Mouse (Mus musculus) CH12.LX (cell line): Measurements from ENCODE around the gene Med8. TPM values are rescaled to one million over a fixed set of nuclear protein-coding genes. Genes with fewer than 3 reads are reported as not detected.
A peak's percentile ranks its signal among the peaks of the same experiment; 100 is the strongest.

Experiments
- DNase-seq: peaks from one replicate; pipeline ENCODE4 v3.0.0-alpha.2; 2013; ENCODE audit errors: extremely low read depth
- H3K27ac ChIP-seq: 2 replicates; pipeline ENCODE4 v1.5.1; 2012; ENCODE audit warnings: low read depth, mild to moderate bottlenecking, control low read depth, moderate library complexity; ENCODE audit not compliant: insufficient read depth
- H3K27me3 ChIP-seq: replicated peaks from 2 replicates; pipeline ENCODE3; 2012; ENCODE audit warnings: inconsistent platforms
- H3K36me3 ChIP-seq, 2 experiments: replicated peaks in 1 of 2; 2 replicates each; pipeline versions ENCODE3 to v1.6.1; 2012; ENCODE audit warnings: inconsistent platforms in 1 of 2, low read length in 1 of 2, mild to moderate bottlenecking in 1 of 2, mixed read lengths in 1 of 2, moderate library complexity in 1 of 2; ENCODE audit not compliant: control insufficient read depth in 1 of 2, insufficient read depth in 1 of 2
- H3K4me1 ChIP-seq, 2 experiments: 2 replicates each; pipeline ENCODE4 v1.6.1; 2012; ENCODE audit warnings: inconsistent platforms in 1 of 2, moderate library complexity in 1 of 2; ENCODE audit not compliant: insufficient read depth in 2 of 2, control insufficient read depth in 1 of 2
- H3K4me2 ChIP-seq: 2 replicates; pipeline ENCODE4 v1.6.1; 2012; ENCODE audit warnings: low read depth, mild to moderate bottlenecking, control low read depth; ENCODE audit not compliant: poor library complexity, insufficient read depth, severe bottlenecking
- H3K4me3 ChIP-seq, 3 experiments: fragments of 150-350 bp in 1 of 3; sonication (generic) in 1 of 3; replicated peaks in 1 of 3; 2 replicates each; pipeline versions ENCODE3 to v1.5.1; 2011 to 2012; ENCODE audit warnings: low read depth in 2 of 3, low read length in 2 of 3, mild to moderate bottlenecking in 2 of 3, moderate library complexity in 2 of 3, control low read depth in 1 of 3, improper control_type of control experiment in 1 of 3, inconsistent platforms in 1 of 3, mixed read lengths in 1 of 3; ENCODE audit not compliant: poor library complexity in 1 of 3
- H3K79me2 ChIP-seq: replicated peaks from 2 replicates; pipeline ENCODE4 v1.6.1; 2012; ENCODE audit warnings: mild to moderate bottlenecking, moderate library complexity; ENCODE audit not compliant: control insufficient read depth, poor library complexity, insufficient read depth, severe bottlenecking; ENCODE audit errors: extremely low read depth
- H3K9ac ChIP-seq: 2 replicates; pipeline ENCODE4 v1.6.1; 2012; ENCODE audit warnings: low read depth, mild to moderate bottlenecking, control low read depth, moderate library complexity; ENCODE audit not compliant: insufficient read depth
- H3K9me3 ChIP-seq: replicated peaks from 2 replicates; pipeline ENCODE3; 2012; ENCODE audit warnings: low read length, inconsistent platforms, mixed read lengths
- BHLHE40 ChIP-seq: IDR thresholded peaks from 2 replicates; pipeline ENCODE4 v1.6.1; 2011; ENCODE audit warnings: mild to moderate bottlenecking, low read depth, low read length, improper control_type of control experiment
- CHD1 ChIP-seq: IDR thresholded peaks from 2 replicates; pipeline ENCODE4 v1.6.1; 2012; ENCODE audit warnings: low read depth, low read length, improper control_type of control experiment, inconsistent platforms
- CHD2 ChIP-seq: IDR thresholded peaks from 2 replicates; pipeline ENCODE4 v1.6.1; 2011; ENCODE audit warnings: low read length, improper control_type of control experiment
- E2F4 ChIP-seq: IDR thresholded peaks from 2 replicates; pipeline ENCODE4 v1.6.1; 2011; ENCODE audit warnings: low read depth, low read length, improper control_type of control experiment; ENCODE audit not compliant: insufficient replicate concordance
- ELF1 ChIP-seq: IDR thresholded peaks from 2 replicates; pipeline ENCODE4 v1.6.1; 2014; ENCODE audit warnings: low read depth, mild to moderate bottlenecking, inconsistent platforms, low read length, improper control_type of control experiment
- ETS1 ChIP-seq: conservative IDR thresholded peaks from 2 replicates; pipeline ENCODE4 v1.6.1; 2012; ENCODE audit warnings: low read depth, mild to moderate bottlenecking, inconsistent platforms, low read length, improper control_type of control experiment, moderate library complexity
- HCFC1 ChIP-seq: IDR thresholded peaks from 2 replicates; pipeline ENCODE4 v1.6.1; 2012; ENCODE audit warnings: low read depth, mild to moderate bottlenecking, inconsistent platforms, low read length, improper control_type of control experiment
- IRF4 ChIP-seq: IDR thresholded peaks from 2 replicates; pipeline ENCODE4 v1.6.1; 2014; ENCODE audit warnings: low read depth, mild to moderate bottlenecking, inconsistent platforms, low read length, improper control_type of control experiment
- KAT2A ChIP-seq: IDR thresholded peaks from 2 replicates; pipeline ENCODE4 v1.6.1; 2012; ENCODE audit warnings: low read length, improper control_type of control experiment, inconsistent platforms; ENCODE audit not compliant: insufficient replicate concordance
- MAX ChIP-seq: IDR thresholded peaks from 2 replicates; pipeline ENCODE4 v1.6.1; 2011; ENCODE audit warnings: low read length, improper control_type of control experiment
- MAZ ChIP-seq: IDR thresholded peaks from 2 replicates; pipeline ENCODE4 v1.6.1; 2012; ENCODE audit warnings: low read depth, mild to moderate bottlenecking, inconsistent platforms, low read length, improper control_type of control experiment, moderate library complexity
- MXI1 ChIP-seq: IDR thresholded peaks from 2 replicates; pipeline ENCODE4 v1.6.1; 2011; ENCODE audit warnings: mild to moderate bottlenecking, low read depth, low read length, improper control_type of control experiment
- MYC ChIP-seq: IDR thresholded peaks from 2 replicates; pipeline ENCODE4 v1.6.1; 2011; ENCODE audit warnings: low read depth, mild to moderate bottlenecking, improper control_type of control experiment, low read length
- NELFE ChIP-seq: IDR thresholded peaks from 2 replicates; pipeline ENCODE4 v1.6.1; 2011; ENCODE audit warnings: low read depth, low read length, improper control_type of control experiment
- POLR2A ChIP-seq: IDR thresholded peaks from 2 replicates; pipeline ENCODE4 v1.6.1; 2011; ENCODE audit warnings: low read depth, mild to moderate bottlenecking, improper control_type of control experiment, low read length
- POLR2AphosphoS2 ChIP-seq: IDR thresholded peaks from 2 replicates; pipeline ENCODE4 v1.6.1; 2011; ENCODE audit warnings: low read depth, low read length, improper control_type of control experiment
- RAD21 ChIP-seq: IDR thresholded peaks from 2 replicates; pipeline ENCODE4 v1.6.1; 2011; ENCODE audit warnings: low read depth, mild to moderate bottlenecking, low read length, improper control_type of control experiment, moderate library complexity
- RCOR1 ChIP-seq: conservative IDR thresholded peaks from 2 replicates; pipeline ENCODE4 v1.6.1; 2012; ENCODE audit warnings: low read depth, mild to moderate bottlenecking, inconsistent platforms, low read length, improper control_type of control experiment
- SIN3A ChIP-seq: IDR thresholded peaks from 2 replicates; pipeline ENCODE4 v1.6.1; 2012; ENCODE audit warnings: low read length, improper control_type of control experiment, inconsistent platforms
- SMC3 ChIP-seq: IDR thresholded peaks from 2 replicates; pipeline ENCODE4 v1.6.1; 2011; ENCODE audit warnings: low read depth, low read length, improper control_type of control experiment
- TBP ChIP-seq: conservative IDR thresholded peaks from 2 replicates; pipeline ENCODE4 v1.6.1; 2011; ENCODE audit warnings: low read depth, low read length, improper control_type of control experiment
- TCF12 ChIP-seq: IDR thresholded peaks from 2 replicates; pipeline ENCODE4 v1.6.1; 2014; ENCODE audit warnings: low read depth, mild to moderate bottlenecking, inconsistent platforms, low read length, improper control_type of control experiment
- UBTF ChIP-seq: IDR thresholded peaks from 2 replicates; pipeline ENCODE4 v1.6.1; 2012; ENCODE audit warnings: low read depth, mild to moderate bottlenecking, inconsistent platforms, low read length, improper control_type of control experiment, moderate library complexity
- ZC3H11A ChIP-seq: IDR thresholded peaks from 2 replicates; pipeline ENCODE4 v1.6.1; 2012; ENCODE audit warnings: low read depth, mild to moderate bottlenecking, inconsistent platforms, low read length, improper control_type of control experiment
- ZKSCAN1 ChIP-seq: IDR thresholded peaks from 2 replicates; pipeline ENCODE4 v1.6.1; 2012; ENCODE audit warnings: low read depth, inconsistent platforms, low read length, improper control_type of control experiment, borderline replicate concordance
- ZMIZ1 ChIP-seq: IDR thresholded peaks from 2 replicates; pipeline ENCODE4 v1.6.1; 2012; ENCODE audit warnings: low read depth, mild to moderate bottlenecking, inconsistent platforms, low read length, improper control_type of control experiment
- ZNF384 ChIP-seq: IDR thresholded peaks from 2 replicates; pipeline ENCODE4 v1.6.1; 2012; ENCODE audit warnings: low read depth, low read length, improper control_type of control experiment, inconsistent platforms
- dilution Hi-C: fragments of 300-500 bp; cut with MboI; formaldehyde crosslinking; loops from 2 replicates; pipeline ENCODE4 v1.14.3; 2020; ENCODE audit warnings: low sequenced_read_pairs; ENCODE audit not compliant: extremely low pct_unique_long_range_greater_than_20kb, extremely low pct_ligation_motif_present
- in situ Hi-C: fragments of 300-500 bp; cut with MboI; formaldehyde crosslinking; loops from 3 replicates; pipeline ENCODE4 v1.14.3; 2019; ENCODE audit warnings: low sequenced_read_pairs, low pct_ligation_motif_present, low pct_unique_long_range_greater_than_20kb, mixed read lengths
- polyA plus RNA-seq: library from polyadenylated mRNA; unstranded; fragments of >175 nt; gene quantifications from 2 replicates; pipeline ENCODE4 v1.2.1, GENCODE M21; 2012; ENCODE audit warnings: low read depth; ENCODE audit not compliant: insufficient read length
- total RNA-seq, 2 experiments: library from RNA; depleted of rRNA; stranded (reverse); fragments of 300-350 nt in 1 of 2; fragments of >200 nt in 1 of 2; gene quantifications; 2 replicates each; pipeline ENCODE4 v1.2.3; 2012 to 2014

The Med8 gene
- total and polyA plus RNA-seq, 3 experiments, result 102 to 152 (median 109) TPM

DNA sequence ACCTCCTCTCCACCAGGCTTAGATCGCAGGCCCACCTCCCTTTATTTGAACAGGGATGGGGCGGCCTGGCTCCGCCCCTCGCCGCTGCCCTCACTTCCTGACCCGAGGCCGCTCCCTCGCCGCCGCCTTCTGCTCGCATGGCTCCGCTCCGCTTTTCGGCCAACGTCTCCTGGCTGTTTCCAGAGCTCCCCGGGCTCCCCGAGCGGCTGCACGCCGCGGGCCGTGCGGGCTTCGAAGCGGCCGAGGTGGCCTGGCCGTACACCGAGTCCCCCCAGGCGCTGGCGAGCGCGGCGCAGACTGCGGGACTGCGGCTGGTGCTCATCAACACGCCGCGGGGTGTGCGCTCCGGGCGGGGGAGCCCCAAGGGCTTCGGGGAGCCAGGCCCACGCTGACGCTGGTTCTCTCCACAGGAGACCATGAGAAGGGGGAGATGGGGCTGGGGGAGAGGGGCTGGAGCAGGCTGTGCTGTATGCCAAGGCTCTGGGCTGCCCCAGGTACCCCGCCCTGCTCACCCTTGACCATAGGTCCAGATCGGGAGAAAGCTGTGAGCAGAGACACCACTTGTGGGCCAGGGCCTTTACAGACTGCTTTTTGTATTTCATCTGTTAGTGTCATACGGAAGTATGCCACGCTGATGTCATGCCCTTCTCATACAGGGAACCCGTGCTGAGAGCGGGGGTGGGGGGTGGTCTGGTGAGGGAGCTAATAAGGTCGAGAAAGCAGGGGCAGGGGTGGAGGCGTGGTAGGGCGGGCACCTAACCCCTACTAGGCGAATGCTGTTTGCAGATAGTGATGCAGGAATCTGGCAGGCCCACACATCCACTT lies 49.0 kb upstream of the Med8 start:
- H3K4me1 ChIP-seq, result peaks cover 0 to 8% of the 10 kb centered on the region in 2 experiments; a peak in 2 of 4 replicates
- peak overlapping the region; percentile 64 to 77 (median 73) for H3K4me3 ChIP-seq
- peak overlapping the region; percentile 48 for H3K27ac ChIP-seq
- TF ChIP-seq MAX, result peak; percentile 49
- TF ChIP-seq POLR2AphosphoS2, result 0 out of 2 replicates have a peak, but pooled peaks have one; percentile 39
- no peak for TF ChIP-seq ZNF384
- no peak for TF ChIP-seq ZC3H11A
- peak; percentile 47 for TF ChIP-seq IRF4
- 0 out of 2 replicates have a peak, but pooled peaks have one; percentile 17 for TF ChIP-seq TCF12
- TF ChIP-seq SIN3A, result 0 out of 2 replicates have a peak, but pooled peaks have one; percentile 31
- TF ChIP-seq SMC3, result no peak
- peak; percentile 57; the same call in 1 of the 2 replicates for TF ChIP-seq ETS1
- TF ChIP-seq TBP, result no peak
- TF ChIP-seq UBTF, result 0 out of 2 replicates have a peak, but pooled peaks have one; percentile 60
- TF ChIP-seq NELFE, result peak; percentile 82
- TF ChIP-seq CHD2, result no peak
- TF ChIP-seq BHLHE40, result peak; percentile 85
- TF ChIP-seq RAD21, result no peak
- no peak for TF ChIP-seq ZKSCAN1
- TF ChIP-seq ELF1, result peak; percentile 67
- TF ChIP-seq POLR2A, result peak; percentile 83
- 0 out of 2 replicates have a peak, but pooled peaks have one; percentile 10 for TF ChIP-seq CHD1
- TF ChIP-seq MXI1, result peak; percentile 37; the same call in 1 of the 2 replicates
- peak; percentile 43; the same call in 1 of the 2 replicates for TF ChIP-seq ZMIZ1
- TF ChIP-seq HCFC1, result peak; percentile 55; the same call in 1 of the 2 replicates
- TF ChIP-seq MAZ, result no peak
- no peak for TF ChIP-seq RCOR1
- TF ChIP-seq KAT2A, result no peak
- no peak for TF ChIP-seq E2F4
- 0 out of 2 replicates have a peak, but pooled peaks have one; percentile 28 for TF ChIP-seq MYC
- TF ChIP-seq, all 38 proteins: peak for 16
- no peaks in the 10 kb centered on the region for H3K9me3 ChIP-seq
- H3K36me3 ChIP-seq, result peaks cover 34 to 39% of the 10 kb centered on the region in 2 experiments
- peak overlapping the region; percentile 81 for H3K4me2 ChIP-seq
- in situ Hi-C loops (no loop called here), dilution Hi-C loops (no loop called here)
- H3K9ac ChIP-seq, result peak overlapping the region; percentile 87
- H3K79me2 ChIP-seq, result no peaks in the 10 kb centered on the region
- peak; percentile 66 for DNase-seq
- H3K27me3 ChIP-seq, result no peaks in the 10 kb centered on the region
